Mouse (Mus musculus) heart, embryonic 15.5 days (tissue): ENCODE measurements at regions not wholly inside any gene's neighbourhood (a gene's known extent, or its start where the extent isn't known, plus 50 kb on each side); places are given as distances from the start of the nearest gene placed in this dataset.

Experiments used
- ATAC-seq: fragments of 200-750 bp; cut with Nextera tagmentation; replicated peaks from 2 replicates; pipeline ENCODE4 v1.8.0; 2017; ENCODE audit warnings: low read depth, moderate TSS enrichment; ENCODE audit not compliant: insufficient number of reproducible peaks, insufficient read depth, low FRiP score
- H3K27ac ChIP-seq: fragments of 300-500 bp; sonication (generic); 2 replicates; pipeline ENCODE4 v1.5.1; 2015; ENCODE audit warnings: mild to moderate bottlenecking, inconsistent platforms
- H3K27me3 ChIP-seq: fragments of 300-500 bp; sonication (generic); 2 replicates; pipeline ENCODE4 v1.6.1; 2015; ENCODE audit warnings: inconsistent platforms
- H3K36me3 ChIP-seq: fragments of 300-500 bp; sonication (generic); 2 replicates; pipeline ENCODE4 v1.6.1; 2015; ENCODE audit warnings: mild to moderate bottlenecking, inconsistent platforms
- H3K4me1 ChIP-seq: fragments of 300-500 bp; sonication (generic); replicated peaks from 2 replicates; pipeline ENCODE4 v1.6.1; 2015; ENCODE audit warnings: inconsistent platforms
- H3K4me2 ChIP-seq: fragments of 300-500 bp; sonication (generic); 2 replicates; pipeline ENCODE4 v1.6.1; 2015; ENCODE audit warnings: inconsistent platforms, mild to moderate bottlenecking, moderate library complexity
- H3K4me3 ChIP-seq: fragments of 300-500 bp; sonication (generic); 2 replicates; pipeline ENCODE4 v1.5.1; 2015; ENCODE audit warnings: mild to moderate bottlenecking, inconsistent platforms
- H3K9ac ChIP-seq: fragments of 300-500 bp; sonication (generic); 2 replicates; pipeline ENCODE4 v1.6.1; 2015; ENCODE audit warnings: mild to moderate bottlenecking, inconsistent platforms
- H3K9me3 ChIP-seq: fragments of 300-500 bp; sonication (generic); replicated peaks from 2 replicates; pipeline ENCODE4 v1.6.1; 2016; ENCODE audit warnings: inconsistent platforms
- WGBS: fragments of 180-500 bp; shearing (Covaris S2); methylation state at CpG from one replicate; pipeline ENCODE4 v1.1.7; 2015; ENCODE audit warnings: mixed read lengths; 5-methylcytosine and 5-hydroxymethylcytosine counted together

DNA sequence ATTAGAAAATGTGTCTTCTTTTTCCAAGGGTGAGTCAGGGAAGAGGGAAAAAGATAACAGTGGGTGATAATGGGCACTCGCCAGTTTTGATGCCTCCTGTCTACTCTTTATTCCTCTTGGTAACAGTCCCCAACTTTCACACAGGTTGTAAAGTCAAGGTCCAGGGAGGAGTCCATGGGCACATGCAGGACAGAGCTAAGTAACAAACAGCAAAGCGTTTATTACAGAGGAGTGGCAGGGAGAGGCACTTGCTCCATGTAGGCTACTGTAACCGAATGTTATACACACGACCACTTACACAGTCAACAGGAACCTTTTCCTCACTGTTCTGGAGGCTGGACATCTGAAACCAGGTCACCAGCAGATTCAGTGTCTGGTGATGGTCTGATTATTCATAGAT lies 56.7 kb upstream of the Rapgef5 start:
- no peak for ATAC-seq
- Histone ChIP-seq H3K36me3 (no peaks in the 10 kb centered on the region), H3K9me3 (no peaks in the 10 kb centered on the region), H3K4me2 (no peak overlapping the region), H3K4me1 (0 out of 2 replicates have a peak, but pooled peaks cover 8% of the 10 kb centered on the region), H3K9ac (no peak overlapping the region), H3K27me3 (no peaks in the 10 kb centered on the region), H3K4me3 (no peak overlapping the region), H3K27ac (no peak overlapping the region)
- WGBS: 67% methylated on average over 4 of the region's 4 CpGs

DNA sequence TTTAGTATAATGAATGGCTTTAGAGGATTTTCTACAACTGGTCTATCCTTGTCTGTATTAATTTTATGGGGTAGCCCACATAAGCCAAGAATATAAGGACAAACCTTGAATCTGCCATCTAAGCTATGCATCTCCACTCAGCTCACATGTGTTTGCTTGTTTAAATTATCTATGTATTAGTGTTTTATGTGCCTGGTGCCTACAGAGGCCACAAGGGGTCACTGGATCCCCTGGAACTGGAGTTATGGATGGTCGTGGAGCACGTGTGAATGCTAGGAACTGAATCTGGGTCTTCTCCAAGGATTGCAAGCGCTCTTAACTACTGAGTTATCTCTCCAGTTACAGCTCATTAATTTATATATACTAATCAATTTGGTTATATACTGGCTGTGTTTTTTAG lies 51.1 kb upstream of the Rapgef5 start:
- H3K27me3 ChIP-seq: no peaks in the 10 kb centered on the region
- peaks cover 10% of the 10 kb centered on the region; the same call in 1 of the 2 replicates for H3K4me1 ChIP-seq
- 87% methylated on average over 3 of the region's 3 CpGs for WGBS
- H3K27ac ChIP-seq: no peak overlapping the region
- no peak overlapping the region for H3K9ac ChIP-seq
- ATAC-seq: no peak
- no peaks in the 10 kb centered on the region for H3K9me3 ChIP-seq
- no peak overlapping the region for H3K4me3 ChIP-seq
- no peaks in the 10 kb centered on the region for H3K36me3 ChIP-seq
- H3K4me2 ChIP-seq: no peak overlapping the region

DNA sequence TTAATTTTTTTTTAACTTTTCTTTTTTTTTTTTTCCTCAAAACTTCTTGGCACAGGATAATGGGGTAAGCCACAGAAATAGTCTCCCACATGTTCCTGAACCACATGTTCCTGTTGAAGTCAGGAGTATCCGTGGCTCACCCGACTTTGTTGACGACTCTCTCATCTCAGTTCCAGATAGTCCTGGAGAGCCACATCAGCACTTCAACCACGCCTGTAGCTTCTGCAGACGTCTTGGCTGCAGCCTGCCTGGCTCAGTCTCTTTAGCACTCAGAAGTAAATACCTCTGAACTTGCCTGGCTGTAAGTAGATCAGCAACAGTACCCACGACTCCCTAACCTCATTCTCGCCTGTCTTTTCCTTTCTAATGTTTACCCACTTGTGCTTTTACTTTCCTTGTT lies 50.3 kb upstream of the Rapgef5 start:
- no peak overlapping the region for H3K9ac ChIP-seq
- 20% methylated on average over 7 of the region's 7 CpGs for WGBS
- no peaks in the 10 kb centered on the region for H3K9me3 ChIP-seq
- H3K4me1 ChIP-seq: peaks cover 10% of the 10 kb centered on the region; the same call in 1 of the 2 replicates
- H3K27ac ChIP-seq: no peak overlapping the region
- ATAC-seq: no peak
- no peaks in the 10 kb centered on the region for H3K27me3 ChIP-seq
- no peak overlapping the region for H3K4me2 ChIP-seq
- no peak overlapping the region for H3K4me3 ChIP-seq
- no peaks in the 10 kb centered on the region for H3K36me3 ChIP-seq
